Mouse (Mus musculus) CH12.LX (cell line): ENCODE measurements at regions not wholly inside any gene's neighbourhood (a gene's known extent, or its start where the extent isn't known, plus 50 kb on each side); places are given as distances from the start of the nearest gene placed in this dataset.

Experiments used
- CTCF ChIP-seq, 2 experiments: IDR thresholded peaks in 1 of 2; conservative IDR thresholded peaks in 1 of 2; 2 replicates each; pipeline ENCODE4 v1.5.1; 2011 to 2012; ENCODE audit warnings: low read depth in 2 of 2, low read length in 2 of 2, improper control_type of control experiment in 1 of 2, inconsistent platforms in 1 of 2, mild to moderate bottlenecking in 1 of 2, moderate library complexity in 1 of 2
- ELF1 ChIP-seq: IDR thresholded peaks from 2 replicates; pipeline ENCODE4 v1.6.1; 2014; ENCODE audit warnings: low read depth, mild to moderate bottlenecking, inconsistent platforms, low read length, improper control_type of control experiment
- ETS1 ChIP-seq: conservative IDR thresholded peaks from 2 replicates; pipeline ENCODE4 v1.6.1; 2012; ENCODE audit warnings: low read depth, mild to moderate bottlenecking, inconsistent platforms, low read length, improper control_type of control experiment, moderate library complexity
- MAZ ChIP-seq: IDR thresholded peaks from 2 replicates; pipeline ENCODE4 v1.6.1; 2012; ENCODE audit warnings: low read depth, mild to moderate bottlenecking, inconsistent platforms, low read length, improper control_type of control experiment, moderate library complexity
- TBP ChIP-seq: conservative IDR thresholded peaks from 2 replicates; pipeline ENCODE4 v1.6.1; 2011; ENCODE audit warnings: low read depth, low read length, improper control_type of control experiment

- TF ChIP-seq ELF1 (no peak), ETS1 (no peak), MAZ (no peak), CTCF (conservative IDR thresholded peaks at IDR 0.05 in 1 of 2, IDR thresholded peaks at IDR 0.05 in 1 of 2; ENCODE audit: low read depth in 2 of 2, low read length in 2 of 2) (no peak), TBP (no peak)
Measured at GRCm38 (mm10) chr10:19150005-19150404, 134.5 kb upstream of the Tnfaip3 start.
